Mouse (Mus musculus) liver, adult 2 months (tissue): ENCODE results near the gene Col23a1.

Source experiments
- CTCF ChIP-seq: fragments of 200-500 bp; IDR thresholded peaks from 2 replicates; pipeline ENCODE4 v1.5.1; 2011; ENCODE audit warnings: low read depth, low read length, control low read depth
- POLR2A ChIP-seq: fragments of 200-500 bp; IDR thresholded peaks from 2 replicates; pipeline ENCODE4 v1.6.1; 2011; ENCODE audit warnings: low read length, control low read depth; ENCODE audit not compliant: insufficient read depth; ENCODE audit errors: extremely low read depth

DNA sequence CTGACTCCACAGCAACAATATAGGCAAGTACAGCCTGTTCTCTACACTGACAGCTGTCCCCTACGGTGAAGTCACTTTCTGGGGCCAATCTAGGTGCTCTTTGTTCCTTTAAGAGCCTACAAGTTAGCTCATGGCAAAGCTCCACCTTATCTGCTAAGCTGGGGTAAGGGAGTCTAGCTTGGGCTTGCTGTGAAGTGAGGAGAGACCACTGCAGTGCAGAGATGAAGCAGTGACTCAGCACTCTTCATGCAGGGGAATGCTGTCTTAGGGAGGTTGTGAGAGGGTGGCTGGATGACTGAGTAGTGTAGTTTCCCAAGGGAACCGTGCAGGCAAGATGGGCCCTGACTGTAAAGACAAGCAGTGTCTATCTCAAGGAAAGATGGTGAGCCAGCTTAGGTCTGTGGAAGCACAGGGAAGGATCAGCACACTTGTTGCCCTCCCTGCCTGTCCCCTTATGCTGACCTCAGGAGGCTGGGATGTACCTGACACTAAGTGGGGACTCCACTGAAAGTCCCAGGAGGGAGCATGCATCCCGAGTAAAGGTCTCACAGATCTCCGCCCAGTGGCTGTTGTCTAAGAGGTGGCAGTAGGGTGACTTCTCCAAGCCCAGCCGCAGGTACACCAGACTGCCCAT lies 335.6 kb downstream of the Col23a1 start:
- TF ChIP-seq CTCF (no peak), POLR2A (no peak)
